Mouse (Mus musculus): ENCODE results near the gene Rab8a.

- no peak for TF ChIP-seq POLR2A (IDR thresholded peaks at IDR 0.05; ENCODE audit: insufficient read depth, low read depth, low read length)
- TF ChIP-seq CTCF (IDR thresholded peaks at IDR 0.05) = no peak
- TF ChIP-seq EP300 (IDR thresholded peaks at IDR 0.05; ENCODE audit: insufficient read depth, low read depth, low read length) = no peak
Observed at GRCm38 (mm10) chr8:72153382-72153781, 7.6 kb upstream of the Rab8a start.

Data from heart, adult 2 months (tissue).